In genomic region chr6:136466956-136467750, GRCm38 (mm10) we compare ENCODE assay signal across 9 mouse cellular contexts. TPM values are rescaled to one million over a fixed set of nuclear protein-coding genes. Genes with fewer than 3 reads are reported as not detected.
A peak's percentile ranks its signal among the peaks of the same experiment; 100 is the strongest.
DNase-seq lines count a peak whose midpoint lies in the region; ATAC-seq lines count a peak whose summit lies in the region.
"Had no signal": no experiment of that assay in that cellular context is flagged by ENCODE, and none has a peak within 500 bp of the region (broad histone marks: within the 10 kb centered on the region; RNA-seq: fewer than 3 reads in every experiment).

No protein-coding gene starts in this region.

- DNase-seq in MN1 (ENCODE audit: low spot score) = peak; percentile 86
- peak; percentile 86 for DNase-seq in cerebellum, adult 9-10 months
- peak; percentile 63 to 90 for DNase-seq in frontal cortex, adult 2 months (ENCODE audit: extremely low spot score in 1 of 2, low spot score in 1 of 2)
- peak; percentile 76 for DNase-seq in left cerebral cortex, adult 11 months (ENCODE audit: low spot score)
- DNase-seq in lung, postnatal 36 days = peak; percentile 95
- peak; percentile 79 for DNase-seq in retina, embryonic 14.5 days (ENCODE audit: low spot score)
- peak; percentile 87 for DNase-seq in thymus, postnatal 25 days

- no peak overlapping the region for H3K4me2 ChIP-seq in hindbrain, embryonic 12.5 days (replicated peaks)

- no peaks in the 10 kb centered on the region for H3K27me3 ChIP-seq in hindbrain, embryonic 12.5 days

- no peak overlapping the region for H3K4me3 ChIP-seq in hindbrain, embryonic 12.5 days
- H3K4me3 ChIP-seq: myocyte had no signal

- H3K36me3 ChIP-seq in hindbrain, embryonic 12.5 days = no peaks in the 10 kb centered on the region

- WGBS in hindbrain, embryonic 12.5 days = 54% methylated on average over 14 of the region's 14 CpGs

- peaks cover 28% of the 10 kb centered on the region for H3K4me1 ChIP-seq in hindbrain, embryonic 12.5 days

- H3K27ac ChIP-seq in hindbrain, embryonic 12.5 days = peak overlapping the region; percentile 97

- no peak overlapping the region for H3K9ac ChIP-seq in hindbrain, embryonic 12.5 days

- no peak for ATAC-seq in hindbrain, embryonic 12.5 days (ENCODE audit: low FRiP score)

- H3K9me3 ChIP-seq in hindbrain, embryonic 12.5 days (replicated peaks) = no peaks in the 10 kb centered on the region

RNA-seq across cellular contexts. Expression of gene Atf7ip, which starts 38.8 kb away (rescaled TPM):
- 42.8 and 49.5 TPM in 2 replicates for polyA plus RNA-seq in frontal cortex, adult 2 months (2012; rRNA removed)
- polyA plus RNA-seq in hindbrain, embryonic 12.5 days (2016; fragmentation: Nextera tagmentation; extraction: Ambion mirVana) = 63.8 and 77.2 TPM in 2 replicates

RNA-seq across cellular contexts. Expression of gene E330021D16Rik, which starts 51.8 kb away (rescaled TPM):
- polyA plus RNA-seq in frontal cortex, adult 2 months (2012; rRNA removed) = not detected in 2 replicates
- polyA plus RNA-seq in hindbrain, embryonic 12.5 days (2016; fragmentation: Nextera tagmentation; extraction: Ambion mirVana) = not detected in 2 replicates
- polyA plus RNA-seq: myocyte had no signal
